Mouse (Mus musculus) monocyte, adult 5-6 weeks (primary cell): ENCODE results near the gene Ikzf3. TPM values are rescaled to one million over a fixed set of nuclear protein-coding genes. Genes with fewer than 3 reads are reported as not detected.

Source experiments
- ATAC-seq: fragments of 153-309, 156-312 bp; replicated peaks from 2 replicates; pipeline ENCODE4 v1.8.0; 2017; ENCODE audit warnings: mild to moderate bottlenecking; ENCODE audit not compliant: low TSS enrichment, insufficient number of reproducible peaks, severe bottlenecking, poor library complexity, low FRiP score
- total RNA-seq: library from RNA; stranded (forward); fragments of 200-1000, 200-491, 200-594 nt; gene quantifications from 3 replicates; pipeline ENCODE4 v1.2.3, GENCODE M21; 2017

Ikzf3 gene
- total RNA-seq, 1 experiment from 2014 or later = 102 TPM

- no peak for ATAC-seq
These were observed 113.9 kb downstream of the Ikzf3 start for GRCm38 (mm10) chr11:98431743-98432502.

GRCm38 (mm10) chr11:98428436-98428835 is 117.4 kb downstream of the Ikzf3 start:
- no peak for ATAC-seq

GRCm38 (mm10) chr11:98426592-98426991 is 119.2 kb downstream of the Ikzf3 start:
- ATAC-seq = no peak

GRCm38 (mm10) chr11:98418939-98419547 is 126.8 kb downstream of the Ikzf3 start:
- ATAC-seq = no peak

GRCm38 (mm10) chr11:98418273-98418672 is 127.6 kb downstream of the Ikzf3 start:
- ATAC-seq = no peak

- ATAC-seq = no peak
These were observed 128.8 kb downstream of the Ikzf3 start for GRCm38 (mm10) chr11:98417074-98417473.

Other genes starting within 250 kb of the Ikzf3 start
- not detected in 3 replicates for gene Neurod2, start 216.4 kb downstream of the Ikzf3 start, total RNA-seq
- gene Ppp1r1b, start 197.6 kb downstream of the Ikzf3 start, total RNA-seq = not detected in 3 replicates
- gene Stard3, start 187.7 kb downstream of the Ikzf3 start, total RNA-seq = 29.2 to 57.7 TPM (median 50.9 TPM) in 3 replicates
- gene Tcap, start 162.2 kb downstream of the Ikzf3 start, total RNA-seq = 1.6 TPM in 1 of 3 replicates, not detected in the others
- gene Pnmt, start 159.6 kb downstream of the Ikzf3 start, total RNA-seq = not detected in 3 replicates
- 2.3 to 6.1 TPM (median 4.6 TPM) in 3 replicates for gene Pgap3, start 145.5 kb downstream of the Ikzf3 start, total RNA-seq
- gene Erbb2, start 133.6 kb downstream of the Ikzf3 start, total RNA-seq = 0.57 TPM in 1 of 3 replicates, not detected in the others
- gene Mien1, start 107.0 kb downstream of the Ikzf3 start, total RNA-seq = 37.7 to 75.9 TPM (median 57.5 TPM) in 3 replicates
- 0.76 TPM in 1 of 3 replicates, not detected in the others for gene Grb7, start 99.6 kb downstream of the Ikzf3 start, total RNA-seq
- gene Zpbp2, start 5.1 kb upstream of the Ikzf3 start, total RNA-seq = 1.0 to 3.5 TPM (median 2.2 TPM) in 3 replicates
- 10.6 to 34.4 TPM (median 16.6 TPM) in 3 replicates for gene Ormdl3, start 41.3 kb upstream of the Ikzf3 start, total RNA-seq
- gene Lrrc3c, start 52.3 kb upstream of the Ikzf3 start, total RNA-seq = not detected in 3 replicates
- 0.43 to 1.6 TPM in 2 of 3 replicates, not detected in the other for gene Gm12355, start 79.6 kb upstream of the Ikzf3 start, total RNA-seq
- gene Gsdma3, start 80.3 kb upstream of the Ikzf3 start, total RNA-seq = not detected in 3 replicates
- not detected in 3 replicates for gene Gsdma2, start 100.7 kb upstream of the Ikzf3 start, total RNA-seq
- not detected in 3 replicates for gene Gsdma, start 118.3 kb upstream of the Ikzf3 start, total RNA-seq
- 37.4 to 50.9 TPM (median 37.8 TPM) in 3 replicates for gene Psmd3, start 136.5 kb upstream of the Ikzf3 start, total RNA-seq
- gene Csf3, start 155.2 kb upstream of the Ikzf3 start, total RNA-seq = not detected in 3 replicates
- 10.9 to 25.7 TPM (median 22.4 TPM) in 3 replicates for gene Med24, start 183.4 kb upstream of the Ikzf3 start, total RNA-seq
- gene Thra, start 194.6 kb upstream of the Ikzf3 start, total RNA-seq = 3.4 to 5.4 TPM (median 4.3 TPM) in 3 replicates
- 0.68 to 4.7 TPM (median 1.9 TPM) in 3 replicates for gene Nr1d1, start 229.3 kb upstream of the Ikzf3 start, total RNA-seq
- gene Msl1, start 249.5 kb upstream of the Ikzf3 start, total RNA-seq = 108 to 125 TPM (median 112 TPM) in 3 replicates